Mouse (Mus musculus) liver, embryonic 12.5 days (tissue): Measurements from ENCODE around the gene Rtn2. TPM values are rescaled to one million over a fixed set of nuclear protein-coding genes. Genes with fewer than 3 reads are reported as not detected.
A peak's percentile ranks its signal among the peaks of the same experiment; 100 is the strongest.

Experiments used
- ATAC-seq: fragments of 200-750 bp; cut with Nextera tagmentation; 2 replicates; pipeline ENCODE4 v1.8.0; 2017; ENCODE audit warnings: moderate number of reproducible peaks, mild to moderate bottlenecking, moderate library complexity
- H3K27ac ChIP-seq: fragments of 300-500 bp; sonication (generic); 2 replicates; pipeline ENCODE4 v1.5.1; 2016; ENCODE audit warnings: mild to moderate bottlenecking
- H3K27me3 ChIP-seq: fragments of 300-500 bp; sonication (generic); replicated peaks from 2 replicates; pipeline ENCODE4 v1.6.1; 2016; ENCODE audit warnings: mild to moderate bottlenecking, moderate library complexity
- H3K36me3 ChIP-seq: fragments of 300-500 bp; sonication (generic); 2 replicates; pipeline ENCODE4 v1.6.1; 2016; ENCODE audit warnings: mild to moderate bottlenecking, moderate library complexity
- H3K4me1 ChIP-seq: fragments of 300-500 bp; sonication (generic); 2 replicates; pipeline ENCODE4 v1.6.1; 2016
- H3K4me2 ChIP-seq: fragments of 300-500 bp; sonication (generic); 2 replicates; pipeline ENCODE4 v1.6.1; 2016; ENCODE audit warnings: mild to moderate bottlenecking, moderate library complexity
- H3K4me3 ChIP-seq: fragments of 300-500 bp; sonication (generic); 2 replicates; pipeline ENCODE4 v1.5.1; 2016; ENCODE audit warnings: mild to moderate bottlenecking, moderate library complexity
- H3K9ac ChIP-seq: fragments of 300-500 bp; sonication (generic); 2 replicates; pipeline ENCODE4 v1.6.1; 2016; ENCODE audit warnings: mild to moderate bottlenecking, moderate library complexity
- H3K9me3 ChIP-seq: fragments of 300-500 bp; sonication (generic); replicated peaks from 2 replicates; pipeline ENCODE4 v1.6.1; 2016; ENCODE audit warnings: mild to moderate bottlenecking, moderate library complexity
- WGBS: fragments of 180-500 bp; shearing (Covaris S2); methylation state at CpG from one replicate; pipeline ENCODE4 v1.1.7; 2016; ENCODE audit not compliant: insufficient replicate concordance; 5-methylcytosine and 5-hydroxymethylcytosine counted together
- polyA plus RNA-seq: library from polyadenylated mRNA; unstranded; fragments of >200 nt; fragmentation: Nextera tagmentation; extraction: Ambion mirVana; gene quantifications from 2 replicates; pipeline ENCODE4 v1.2.1, GENCODE M21; 2016

Rtn2 gene
- polyA plus RNA-seq, 1 experiment from 2014 or later = 5.1 TPM

GRCm38 (mm10) chr7:19284763-19285162 is 2.3 kb downstream of the Rtn2 start:
- Histone ChIP-seq H3K4me3 (no peak overlapping the region), H3K36me3 (no peaks in the 10 kb centered on the region), H3K9ac (no peak overlapping the region), H3K27me3 (peaks cover 75% of the 10 kb centered on the region), H3K9me3 (no peaks in the 10 kb centered on the region), H3K27ac (no peak overlapping the region), H3K4me2 (no peak overlapping the region), H3K4me1 (peaks cover 27% of the 10 kb centered on the region)
- no peak for ATAC-seq
- 5% methylated on average over 4 of the region's 4 CpGs for WGBS

- H3K9me3 ChIP-seq = no peaks in the 10 kb centered on the region
- H3K27me3 ChIP-seq = peaks cover 23% of the 10 kb centered on the region
- peak overlapping the region; percentile 61 for H3K4me3 ChIP-seq
- peak overlapping the region; percentile 90 for H3K4me2 ChIP-seq
- H3K9ac ChIP-seq = peak overlapping the region; percentile 70
- WGBS = under 1% methylated on average over 20 of the region's 20 CpGs
- H3K4me1 ChIP-seq = peaks cover 47% of the 10 kb centered on the region
- H3K27ac ChIP-seq = peak overlapping the region; percentile 81
- H3K36me3 ChIP-seq = no peaks in the 10 kb centered on the region
- peak; percentile 81 for ATAC-seq
Measured at GRCm38 (mm10) chr7:19290969-19291596, 8.7 kb downstream of the Rtn2 start.

DNA sequence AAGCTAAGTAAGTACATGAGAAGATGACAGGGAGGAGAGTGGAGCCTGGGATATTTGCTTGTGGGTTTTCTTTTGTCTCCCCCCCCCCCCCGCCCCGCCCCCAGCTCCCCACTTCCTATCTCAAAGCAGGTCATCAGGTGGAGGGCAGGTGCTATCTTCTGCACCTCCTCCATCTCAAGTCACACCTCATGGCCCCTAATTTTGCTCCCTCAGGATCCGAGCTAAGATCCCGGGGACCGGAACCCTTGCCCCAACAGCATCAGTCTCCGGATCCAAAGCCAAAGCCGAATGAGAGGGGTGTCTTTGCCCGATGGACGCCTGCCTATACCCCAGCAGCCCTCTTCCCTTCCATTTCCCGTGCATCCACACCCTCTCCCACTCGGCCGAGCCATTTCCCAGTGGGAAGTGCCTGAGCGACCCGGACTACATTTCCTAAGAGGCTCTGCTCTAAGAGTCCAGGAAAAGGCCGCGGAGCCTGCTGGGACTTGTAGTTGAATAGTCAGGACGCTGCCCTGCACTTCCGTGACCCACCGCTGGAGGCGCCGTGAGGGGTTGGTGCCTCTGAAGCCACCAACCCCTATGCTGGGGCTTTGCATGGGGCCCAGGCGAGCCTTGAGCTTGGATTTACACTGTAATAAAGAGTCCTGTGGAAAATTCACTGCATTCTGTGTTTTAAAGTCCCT is 13.2 kb downstream of the Rtn2 start:
- no peaks in the 10 kb centered on the region; the same call in 1 of the 2 replicates for H3K9me3 ChIP-seq
- 11% methylated on average over 22 of the region's 22 CpGs for WGBS
- no peaks in the 10 kb centered on the region for H3K27me3 ChIP-seq
- peak overlapping the region; percentile 51 for H3K4me3 ChIP-seq
- peak; percentile 35 for ATAC-seq
- peak overlapping the region; percentile 71 for H3K4me2 ChIP-seq
- H3K36me3 ChIP-seq = no peaks in the 10 kb centered on the region
- H3K27ac ChIP-seq = no peak overlapping the region
- peak overlapping the region; percentile 62 for H3K9ac ChIP-seq
- H3K4me1 ChIP-seq = peaks cover 44% of the 10 kb centered on the region

DNA sequence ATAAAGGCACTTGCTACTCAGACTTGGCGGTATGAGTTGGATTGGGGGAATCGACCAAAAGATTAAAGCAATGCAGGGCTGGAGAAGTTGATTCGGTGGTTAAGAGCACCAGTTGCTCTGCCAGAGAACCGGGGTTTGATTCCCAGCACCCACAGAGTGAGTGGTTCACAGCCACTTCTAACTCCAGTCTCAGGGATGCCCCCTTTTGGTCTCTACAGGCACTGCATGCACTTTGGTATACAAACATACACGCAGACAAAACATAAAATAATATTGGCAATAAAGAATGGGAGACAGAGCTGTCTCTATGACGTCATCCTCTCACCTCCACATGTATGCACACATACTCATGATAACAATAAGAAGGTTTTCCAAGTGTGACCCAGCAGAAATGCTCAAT is 14.6 kb downstream of the Rtn2 start:
- peaks cover 38% of the 10 kb centered on the region for H3K4me1 ChIP-seq
- H3K9ac ChIP-seq = no peak overlapping the region
- no peak overlapping the region for H3K27ac ChIP-seq
- no peak overlapping the region for H3K4me2 ChIP-seq
- WGBS = 74% methylated on average over 6 of the region's 6 CpGs
- H3K4me3 ChIP-seq = no peak overlapping the region
- peaks cover 9% of the 10 kb centered on the region for H3K27me3 ChIP-seq
- H3K36me3 ChIP-seq = no peaks in the 10 kb centered on the region
- no peaks in the 10 kb centered on the region; the same call in 1 of the 2 replicates for H3K9me3 ChIP-seq
- ATAC-seq = no peak

- Histone ChIP-seq H3K27ac (no peak overlapping the region), H3K27me3 (peaks cover 17% of the 10 kb centered on the region), H3K9me3 (no peaks in the 10 kb centered on the region; the same call in 1 of the 2 replicates), H3K9ac (no peak overlapping the region), H3K4me1 (peaks cover 31% of the 10 kb centered on the region), H3K4me2 (no peak overlapping the region), H3K4me3 (no peak overlapping the region), H3K36me3 (no peaks in the 10 kb centered on the region)
- ATAC-seq = no peak
- WGBS = 78% methylated on average over 5 of the region's 5 CpGs
Measured at GRCm38 (mm10) chr7:19297794-19298193, 15.4 kb downstream of the Rtn2 start.

DNA sequence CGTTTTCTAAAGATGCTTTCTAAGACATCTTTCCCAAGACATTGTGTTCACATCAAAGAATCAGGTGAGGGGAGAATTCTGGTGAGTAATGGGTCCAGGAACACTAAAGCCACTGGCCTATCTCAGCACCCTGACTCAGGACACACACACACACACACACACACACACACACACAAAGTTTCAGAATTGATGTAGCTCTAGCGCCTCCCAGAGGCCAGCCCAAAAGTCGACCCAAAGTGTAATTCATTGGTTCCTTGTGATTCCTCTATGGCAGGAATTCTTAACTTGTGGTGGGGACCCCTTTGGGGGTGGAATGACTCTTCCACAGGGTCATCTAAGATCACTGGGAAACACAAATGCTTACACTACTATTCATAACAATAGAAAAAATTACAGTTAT is 16.8 kb downstream of the Rtn2 start:
- peaks cover 31% of the 10 kb centered on the region for H3K27me3 ChIP-seq
- no peak overlapping the region for H3K9ac ChIP-seq
- no peak overlapping the region for H3K27ac ChIP-seq
- H3K36me3 ChIP-seq = no peaks in the 10 kb centered on the region
- H3K4me3 ChIP-seq = no peak overlapping the region
- H3K4me1 ChIP-seq = peaks cover 23% of the 10 kb centered on the region
- H3K4me2 ChIP-seq = no peak overlapping the region
- no peaks in the 10 kb centered on the region; the same call in 1 of the 2 replicates for H3K9me3 ChIP-seq
- ATAC-seq = no peak
- 16% methylated on average over 3 of the region's 3 CpGs for WGBS

DNA sequence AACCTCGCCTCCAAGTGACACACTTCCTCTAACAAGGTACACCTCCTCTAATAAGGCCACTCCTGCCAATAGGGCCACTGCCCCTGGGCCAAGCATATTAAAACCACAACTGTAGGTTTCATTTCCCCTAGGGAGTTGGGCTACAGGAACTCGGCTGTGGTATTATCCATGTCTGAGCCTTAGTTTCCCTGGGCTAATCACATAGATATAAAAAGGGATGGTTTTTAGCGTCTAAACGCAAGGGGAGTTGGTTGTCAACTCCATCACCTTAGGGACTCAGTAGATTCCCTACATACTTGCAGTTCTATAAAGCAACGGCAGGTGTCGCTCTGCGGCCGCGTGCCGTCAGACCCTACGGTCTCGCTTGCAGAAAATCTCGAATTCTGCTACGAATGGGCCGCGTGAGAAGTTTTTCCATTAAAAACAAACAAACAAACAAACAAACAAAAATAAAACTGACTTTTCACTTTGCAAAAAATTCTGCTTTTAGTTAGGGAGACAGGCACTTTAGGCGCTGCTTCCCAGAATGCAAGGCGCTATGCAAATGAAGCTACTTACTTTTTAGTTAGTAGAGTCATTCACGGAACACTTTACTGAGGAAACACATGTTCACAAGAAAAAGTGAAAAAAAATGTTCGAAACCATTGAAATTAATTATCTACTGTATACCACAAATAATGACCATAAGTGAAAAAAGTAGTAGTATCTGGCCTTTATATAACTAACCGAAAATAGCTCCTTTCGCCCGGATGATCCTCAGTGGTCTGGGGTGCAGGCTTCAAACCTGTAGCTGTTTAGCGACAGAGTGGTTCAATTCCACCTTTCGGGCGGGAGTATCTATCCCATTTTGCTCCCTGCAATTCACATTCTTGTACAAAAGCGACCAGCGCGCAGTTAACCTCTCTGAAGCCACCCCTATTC is 18.3 kb downstream of the Rtn2 start:
- peak; percentile 81 for ATAC-seq
- H3K27ac ChIP-seq = no peak overlapping the region
- no peaks in the 10 kb centered on the region for H3K36me3 ChIP-seq
- H3K9ac ChIP-seq = peak overlapping the region; percentile 45; the same call in 1 of the 2 replicates
- H3K9me3 ChIP-seq = no peaks in the 10 kb centered on the region; the same call in 1 of the 2 replicates
- H3K4me2 ChIP-seq = peak overlapping the region; percentile 51
- WGBS = under 1% methylated on average over 29 of the region's 29 CpGs
- peaks cover 25% of the 10 kb centered on the region for H3K4me1 ChIP-seq
- peaks cover 46% of the 10 kb centered on the region for H3K27me3 ChIP-seq
- peak overlapping the region; percentile 57 for H3K4me3 ChIP-seq

DNA sequence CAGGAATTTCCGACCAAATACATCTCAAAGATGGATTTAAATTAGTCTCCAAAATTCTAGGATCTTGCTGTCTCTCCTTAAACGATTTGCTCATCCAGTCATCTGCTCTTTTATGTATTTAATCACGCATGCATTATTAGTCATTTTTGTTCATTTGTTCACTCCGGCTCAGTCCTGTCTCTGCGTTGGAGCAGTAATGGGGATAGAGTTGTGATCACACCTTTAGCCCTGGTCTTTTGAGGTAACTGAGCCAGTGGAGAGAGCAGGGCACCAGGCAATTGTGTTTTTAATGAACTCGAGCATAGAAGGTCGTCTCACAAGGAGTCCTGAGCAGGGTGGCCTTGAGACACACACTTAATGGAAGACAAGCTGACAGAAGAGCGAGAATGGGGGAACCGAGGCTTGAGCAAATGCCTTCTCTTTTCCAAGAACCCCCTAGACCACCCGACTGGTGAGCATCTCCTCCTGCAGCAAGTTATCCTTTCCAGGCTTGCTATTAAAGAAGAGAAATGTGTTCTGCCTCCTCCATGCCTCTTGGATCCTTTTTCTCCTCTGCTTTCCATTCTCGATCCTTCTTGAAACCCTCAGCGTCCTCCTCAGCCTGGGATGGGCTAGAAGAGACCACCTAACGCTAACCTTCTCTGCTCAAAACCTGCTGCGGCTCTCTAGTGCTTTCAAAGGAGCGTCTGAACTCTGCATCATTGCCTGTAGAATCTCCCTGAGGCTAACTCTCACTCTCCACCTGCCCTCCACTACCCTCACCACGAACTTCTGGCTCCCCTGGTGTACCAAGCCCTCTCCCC is 19.2 kb downstream of the Rtn2 start:
- H3K36me3 ChIP-seq = no peaks in the 10 kb centered on the region
- no peak overlapping the region for H3K27ac ChIP-seq
- H3K4me3 ChIP-seq = peak overlapping the region; percentile 57
- 12% methylated on average over 16 of the region's 16 CpGs for WGBS
- H3K4me1 ChIP-seq = peaks cover 25% of the 10 kb centered on the region
- H3K27me3 ChIP-seq = peaks cover 55% of the 10 kb centered on the region
- no peak for ATAC-seq
- peak overlapping the region; percentile 51 for H3K4me2 ChIP-seq
- H3K9me3 ChIP-seq = no peaks in the 10 kb centered on the region; the same call in 1 of the 2 replicates
- H3K9ac ChIP-seq = no peak overlapping the region

- WGBS = 40% methylated on average over 13 of the region's 13 CpGs
- H3K4me1 ChIP-seq = peaks cover 25% of the 10 kb centered on the region
- no peak overlapping the region for H3K27ac ChIP-seq
- H3K9ac ChIP-seq = no peak overlapping the region
- no peaks in the 10 kb centered on the region for H3K9me3 ChIP-seq
- peaks cover 63% of the 10 kb centered on the region for H3K27me3 ChIP-seq
- H3K4me3 ChIP-seq = no peak overlapping the region
- no peak overlapping the region for H3K4me2 ChIP-seq
- no peaks in the 10 kb centered on the region for H3K36me3 ChIP-seq
- ATAC-seq = no peak
Measured at GRCm38 (mm10) chr7:19302264-19303045, 20.0 kb downstream of the Rtn2 start.

DNA sequence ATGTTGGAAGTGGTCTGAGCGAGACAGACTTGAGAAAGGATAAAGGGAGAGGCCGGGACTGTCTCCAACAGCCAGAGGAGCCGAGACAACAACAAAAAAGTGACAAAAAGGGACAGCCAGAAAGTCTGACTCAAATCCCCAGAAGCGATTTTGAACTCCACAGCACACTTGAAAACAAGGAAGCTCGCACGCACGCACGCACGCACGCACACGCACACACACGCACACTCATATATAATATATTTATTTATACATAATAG is 20.6 kb downstream of the Rtn2 start:
- no peak overlapping the region for H3K4me3 ChIP-seq
- WGBS = 81% methylated on average over 12 of the region's 12 CpGs

GRCm38 (mm10) chr7:19303770-19304169 is 21.3 kb downstream of the Rtn2 start:
- no peak overlapping the region for H3K27ac ChIP-seq
- no peak overlapping the region for H3K9ac ChIP-seq
- H3K36me3 ChIP-seq = no peaks in the 10 kb centered on the region
- no peak overlapping the region for H3K4me3 ChIP-seq
- under 1% methylated on average over 16 of the region's 16 CpGs for WGBS
- no peak for ATAC-seq
- peak overlapping the region; percentile 42 for H3K4me2 ChIP-seq
- H3K4me1 ChIP-seq = peaks cover 37% of the 10 kb centered on the region
- no peaks in the 10 kb centered on the region for H3K9me3 ChIP-seq
- peaks cover 68% of the 10 kb centered on the region for H3K27me3 ChIP-seq

More for the DNA sequence above, 20.6 kb downstream of the Rtn2 start:
- Histone ChIP-seq H3K9me3 (no peaks in the 10 kb centered on the region), H3K27me3 (peaks cover 68% of the 10 kb centered on the region), H3K4me1 (peaks cover 30% of the 10 kb centered on the region), H3K9ac (no peak overlapping the region), H3K27ac (no peak overlapping the region), H3K4me2 (no peak overlapping the region), H3K36me3 (no peaks in the 10 kb centered on the region)
- ATAC-seq = no peak
